Comparison of ENCODE assay signal across 9 mouse cellular contexts in the genomic region with DNA sequence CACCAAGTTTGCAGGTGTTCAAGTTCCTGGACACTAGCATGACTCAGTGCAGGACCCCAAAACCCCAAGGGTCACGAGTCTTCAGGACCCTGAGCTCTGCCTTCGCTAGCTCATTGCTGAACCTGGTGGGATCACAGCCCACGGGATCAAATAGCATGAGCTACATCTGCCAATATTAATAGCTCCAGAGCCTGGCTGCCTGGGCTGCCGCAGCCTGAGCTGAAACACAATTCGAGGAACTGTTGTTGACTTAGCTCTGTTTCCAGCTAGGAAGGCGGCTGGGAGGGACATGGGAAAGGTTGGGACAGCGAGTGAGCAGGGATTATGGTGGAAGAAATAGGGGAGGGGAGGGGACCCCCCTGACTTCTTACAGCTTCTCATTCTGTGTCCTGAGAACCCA. TPM values are rescaled to one million over a fixed set of nuclear protein-coding genes. Genes with fewer than 3 reads are reported as not detected.
DNase-seq lines count a peak whose midpoint lies in the region; ATAC-seq and TF ChIP-seq lines count a peak whose summit lies in the region.
"Had no signal": no experiment of that assay in that cellular context is flagged by ENCODE, and none has a peak within 500 bp of the region (broad histone marks: within the 10 kb centered on the region; RNA-seq: fewer than 3 reads in every experiment).

No protein-coding gene starts in this region.

- TF ChIP-seq CTCF in heart, adult 2 months (IDR thresholded peaks at IDR 0.05): no peak
- no peak for TF ChIP-seq CTCF in lung, postnatal 0 days (IDR thresholded peaks at IDR 0.05)
- TF ChIP-seq CTCF in stomach, postnatal 0 days (IDR thresholded peaks at IDR 0.05; ENCODE audit: low read depth): no peak

- no peak for ATAC-seq in lung, postnatal 0 days
- ATAC-seq in stomach, postnatal 0 days (ENCODE audit: low FRiP score, low TSS enrichment): no peak
- no peak for ATAC-seq in megakaryocyte, adult 5-6 weeks (ENCODE audit: poor library complexity, severe bottlenecking)

- peak in 1 of 2 experiments; percentile 40 for DNase-seq in heart, adult 2 months
- DNase-seq in heart, postnatal 10 days: no peak
- DNase-seq in lung, postnatal 0 days (ENCODE audit: low spot score): no peak
- no peak for DNase-seq in lung, postnatal 25 days (ENCODE audit: low spot score)
- no peak for DNase-seq in limb, embryonic 10.5 days (ENCODE audit: low spot score)
- no peak for DNase-seq in stomach, postnatal 0 days (ENCODE audit: low spot score)
- DNase-seq in thymus, postnatal 10 days (ENCODE audit: low spot score in 2 of 2): no peak

- peaks cover 15% of the 10 kb centered on the region for H3K4me1 ChIP-seq in heart, adult 2 months (ENCODE audit: control insufficient read depth, insufficient read depth, low read length)
- peaks cover 26% of the 10 kb centered on the region for H3K4me1 ChIP-seq in lung, postnatal 0 days (ENCODE audit: insufficient read depth, low read depth, low read length)
- H3K4me1 ChIP-seq in limb, embryonic 10.5 days: peaks cover 70% of the 10 kb centered on the region
- H3K4me1 ChIP-seq in stomach, postnatal 0 days (replicated peaks; ENCODE audit: control insufficient read depth, insufficient read depth): peaks cover 27% of the 10 kb centered on the region

- H3K4me3 ChIP-seq in heart, adult 2 months: no peak overlapping the region
- H3K4me3 ChIP-seq in lung, postnatal 0 days (ENCODE audit: low read depth, low read length): no peak overlapping the region
- no peak overlapping the region for H3K4me3 ChIP-seq in limb, embryonic 10.5 days
- H3K4me3 ChIP-seq in stomach, postnatal 0 days (ENCODE audit: low read depth, low read length): no peak overlapping the region

- peak overlapping the region; percentile 50 for H3K27ac ChIP-seq in heart, adult 2 months
- H3K27ac ChIP-seq in lung, postnatal 0 days (ENCODE audit: low read length): peak overlapping the region; percentile 39; the same call in 1 of the 2 replicates
- peak overlapping the region; percentile 87 for H3K27ac ChIP-seq in limb, embryonic 10.5 days
- peak overlapping the region; percentile 73; the same call in 1 of the 2 replicates for H3K27ac ChIP-seq in stomach, postnatal 0 days (replicated peaks)

- no peaks in the 10 kb centered on the region; the same call in 1 of the 2 replicates for H3K36me3 ChIP-seq in heart, adult 2 months (ENCODE audit: control insufficient read depth, insufficient read depth, low read length)
- no peaks in the 10 kb centered on the region for H3K36me3 ChIP-seq in lung, postnatal 0 days (ENCODE audit: insufficient read depth, low read length)
- peaks cover 6% of the 10 kb centered on the region for H3K36me3 ChIP-seq in limb, embryonic 10.5 days
- H3K36me3 ChIP-seq in stomach, postnatal 0 days (ENCODE audit: control insufficient read depth, insufficient read depth, low read length): peaks cover 2% of the 10 kb centered on the region; the same call in 1 of the 2 replicates

- no peak overlapping the region; the same call in 1 of the 2 replicates for H3K9ac ChIP-seq in heart, adult 2 months (ENCODE audit: low read depth, low read length)
- H3K9ac ChIP-seq in lung, postnatal 0 days (replicated peaks; ENCODE audit: low read depth): 0 out of 2 replicates have a peak overlapping the region, but pooled peaks have one; percentile 16
- no peak overlapping the region for H3K9ac ChIP-seq in stomach, postnatal 0 days (ENCODE audit: low read length)

- TF ChIP-seq EP300 in heart, adult 2 months (IDR thresholded peaks at IDR 0.05; ENCODE audit: insufficient read depth, low read depth, low read length): no peak
- no peak for TF ChIP-seq EP300 in lung, postnatal 0 days (IDR thresholded peaks at IDR 0.05)
- TF ChIP-seq EP300 in stomach, postnatal 0 days (optimal IDR thresholded peaks at IDR 0.05): no peak

- WGBS in heart, adult 2 months: 50% methylated on average over 7 of the region's 7 CpGs
- 27% methylated on average over 7 of the region's 7 CpGs for WGBS in lung, postnatal 0 days
- WGBS in limb, embryonic 10.5 days: 67% methylated on average over 7 of the region's 7 CpGs
- WGBS in stomach, postnatal 0 days: 29% methylated on average over 7 of the region's 7 CpGs

- no peak overlapping the region for H3K4me2 ChIP-seq in lung, postnatal 0 days (replicated peaks; ENCODE audit: low read depth, low read length)
- no peak overlapping the region for H3K4me2 ChIP-seq in stomach, postnatal 0 days (replicated peaks; ENCODE audit: low read depth)

- no peak for TF ChIP-seq POLR2A in heart, adult 2 months (IDR thresholded peaks at IDR 0.05; ENCODE audit: insufficient read depth, low read depth, low read length)

- intact Hi-C loops in heart, adult 2 months (cut with DNase I): no loop called here
- intact Hi-C loops in heart, postnatal 10 days (cut with DNase I): no loop called here

- H3K9me3 ChIP-seq in lung, postnatal 0 days (ENCODE audit: low read length): no peaks in the 10 kb centered on the region
- no peaks in the 10 kb centered on the region for H3K9me3 ChIP-seq in limb, embryonic 10.5 days (replicated peaks)
- H3K9me3 ChIP-seq in stomach, postnatal 0 days (ENCODE audit: control insufficient read depth, low read length): no peaks in the 10 kb centered on the region

- H3K27me3 ChIP-seq in heart, adult 2 months (ENCODE audit: control insufficient read depth, insufficient read depth, low read length): no peaks in the 10 kb centered on the region
- H3K27me3 ChIP-seq in lung, postnatal 0 days (replicated peaks; ENCODE audit: insufficient read depth, low read length): no peaks in the 10 kb centered on the region
- H3K27me3 ChIP-seq in limb, embryonic 10.5 days (ENCODE audit: low read depth, poor library complexity, severe bottlenecking): no peaks in the 10 kb centered on the region
- H3K27me3 ChIP-seq in stomach, postnatal 0 days (ENCODE audit: control insufficient read depth, insufficient read depth, low read length): no peaks in the 10 kb centered on the region
- H3K27me3 ChIP-seq: CH12.LX had no signal

- no peaks in the 10 kb centered on the region for H3K79me2 ChIP-seq in heart, adult 2 months (replicated peaks; ENCODE audit: control insufficient read depth, insufficient read depth, low read length)

RNA-seq across cellular contexts. Expression of a gene that starts 23.8 kb away (rescaled TPM):
- total RNA-seq in heart, adult 2 months (2021): 10 to 100 TPM; 36.8 to 45.4 TPM
- polyA plus RNA-seq in heart, adult 2 months (2012; rRNA removed): 32.9 and 39.2 TPM in 2 replicates
- 10 to 100 TPM; 35.2 to 41.9 TPM for total RNA-seq in heart, postnatal 10 days (2021)
- 19.8 and 24.4 TPM in 2 replicates for polyA plus RNA-seq in lung, postnatal 0 days (2015; fragmentation: Nextera tagmentation; extraction: Ambion mirVana)
- polyA plus RNA-seq in limb, embryonic 10.5 days (2016; fragmentation: Nextera tagmentation; extraction: Ambion mirVana): 25.8 and 28.2 TPM in 2 replicates
- 17.4 and 19.0 TPM in 2 replicates for polyA plus RNA-seq in stomach, postnatal 0 days (2015; fragmentation: Nextera tagmentation; extraction: Ambion mirVana)
- total RNA-seq in megakaryocyte, adult 5-6 weeks (2015): 21.9 and 26.0 TPM in 2 replicates
- 17.3 and 18.5 TPM in 2 replicates for total RNA-seq in megakaryocyte, adult 5-6 weeks (2017)

RNA-seq across cellular contexts. Expression of a gene that starts 48.5 kb away (rescaled TPM):
- total RNA-seq in heart, adult 2 months (2021): 100 to 1,000 TPM in 1 of 2 experiments, 10 to 100 TPM in 1; 70.7 to 219 TPM
- 48.0 and 55.5 TPM in 2 replicates for polyA plus RNA-seq in heart, adult 2 months (2012; rRNA removed)
- 100 to 1,000 TPM in 1 of 2 experiments, 10 to 100 TPM in 1; 65.8 to 116 TPM for total RNA-seq in heart, postnatal 10 days (2021)
- 21.2 and 28.1 TPM in 2 replicates for polyA plus RNA-seq in lung, postnatal 0 days (2015; fragmentation: Nextera tagmentation; extraction: Ambion mirVana)
- polyA plus RNA-seq in limb, embryonic 10.5 days (2016; fragmentation: Nextera tagmentation; extraction: Ambion mirVana): 30.3 and 58.7 TPM in 2 replicates
- polyA plus RNA-seq in stomach, postnatal 0 days (2015; fragmentation: Nextera tagmentation; extraction: Ambion mirVana): 12.4 and 17.3 TPM in 2 replicates
- 2.2 and 2.4 TPM in 2 replicates for total RNA-seq in megakaryocyte, adult 5-6 weeks (2015)
- total RNA-seq in megakaryocyte, adult 5-6 weeks (2017): 0.94 and 1.2 TPM in 2 replicates
